Mouse (Mus musculus): ENCODE results near the gene Krtap13-1.
"Not testable (repeated sequence)": the region's sequence is repeated elsewhere in the genome, so short reads cannot be mapped to it uniquely, and the experiment has no call there.

Krtap13-1 gene

DNA sequence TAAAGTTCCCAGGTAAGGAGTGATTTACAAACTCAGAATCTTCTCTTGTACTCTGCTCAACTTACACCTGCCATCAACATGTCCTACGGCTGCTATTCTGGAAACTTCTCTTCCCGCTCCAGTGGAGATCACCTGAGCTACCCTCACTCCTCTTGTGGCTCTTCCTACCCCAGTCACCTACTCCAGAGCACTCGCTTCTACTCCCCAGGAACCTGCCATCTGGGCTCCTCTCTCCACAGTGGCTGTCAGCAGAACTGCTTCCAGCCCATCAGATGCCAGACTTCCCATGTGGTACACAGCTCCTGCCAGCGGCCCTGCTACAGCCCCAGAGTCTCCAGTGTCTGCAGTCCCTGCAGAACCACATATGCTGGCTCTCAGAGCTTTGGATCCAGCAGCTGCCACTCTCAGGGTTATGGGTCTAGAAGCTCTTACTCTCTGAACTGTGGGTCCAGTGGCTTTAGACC is at the start of gene Krtap13-1:
TSS of gene Krtap13-1 (plus strand) at position 51 of the 464 bp plus-strand sequence.
- DNase-seq (ENCODE audit: extremely low read depth, insufficient read length, low spot score): no peak

DNA sequence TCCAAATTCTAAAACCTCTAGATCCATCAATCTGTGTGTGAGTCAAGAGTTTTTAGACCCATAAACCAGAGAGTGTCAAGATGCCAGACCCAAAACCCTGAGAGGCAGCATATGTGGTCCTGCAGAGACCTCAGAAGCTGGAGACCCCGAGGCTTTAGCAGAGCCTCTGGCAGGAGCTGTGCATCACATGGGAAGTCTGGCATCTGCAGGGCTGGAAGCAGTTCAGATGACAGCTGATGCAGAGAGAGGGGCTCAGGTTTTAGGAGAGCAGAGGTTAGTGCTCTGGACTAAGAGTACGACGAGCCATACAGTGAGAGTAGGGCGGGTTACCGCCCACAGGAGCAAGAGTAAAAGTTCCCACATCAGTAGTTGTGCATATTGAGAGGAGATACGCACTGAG is 49.6 kb upstream of the Krtap13-1 start:
- no peak for DNase-seq (ENCODE audit: extremely low read depth, insufficient read length, low spot score)

DNA sequence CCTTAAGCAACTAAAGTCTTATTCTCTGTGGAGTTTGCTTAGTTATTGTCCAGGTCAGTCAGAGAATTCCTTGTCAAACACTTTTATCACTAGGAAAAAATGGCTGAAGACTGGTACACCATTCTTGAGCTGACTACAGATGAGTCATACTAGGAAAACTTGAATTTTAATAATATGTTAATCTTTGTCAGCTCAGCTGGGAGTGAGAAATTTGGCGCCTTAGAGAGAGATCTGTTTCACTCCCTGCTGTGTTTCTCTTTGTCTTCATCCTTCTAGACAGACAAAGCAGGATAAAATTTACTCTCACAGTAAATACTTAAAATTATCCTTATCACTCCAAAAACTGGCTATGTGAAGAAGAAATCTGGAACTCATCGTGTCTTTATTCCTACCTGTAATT is 47.4 kb upstream of the Krtap13-1 start:
- no peak for DNase-seq (ENCODE audit: extremely low read depth, insufficient read length, low spot score)

DNA sequence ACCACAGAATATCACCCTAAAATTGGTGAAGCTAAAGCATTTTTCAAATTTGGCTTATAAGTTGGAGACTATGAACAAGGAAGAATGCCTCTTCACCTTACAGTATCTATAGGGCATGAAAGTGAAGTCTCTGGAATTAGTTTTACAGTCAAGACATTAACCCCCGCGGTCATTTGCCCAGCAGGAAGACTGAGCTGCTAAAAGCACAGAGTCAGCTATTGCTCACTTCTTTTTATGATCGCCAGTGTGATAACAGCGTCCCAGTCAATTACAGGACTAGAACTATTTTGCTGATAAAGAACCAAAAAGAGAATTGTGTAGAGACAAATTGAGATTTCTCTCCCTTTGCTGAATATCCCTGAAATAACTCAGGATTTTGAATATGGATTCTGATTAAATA is 32.4 kb upstream of the Krtap13-1 start:
- no peak for DNase-seq (ENCODE audit: extremely low read depth, insufficient read length, low spot score)

DNA sequence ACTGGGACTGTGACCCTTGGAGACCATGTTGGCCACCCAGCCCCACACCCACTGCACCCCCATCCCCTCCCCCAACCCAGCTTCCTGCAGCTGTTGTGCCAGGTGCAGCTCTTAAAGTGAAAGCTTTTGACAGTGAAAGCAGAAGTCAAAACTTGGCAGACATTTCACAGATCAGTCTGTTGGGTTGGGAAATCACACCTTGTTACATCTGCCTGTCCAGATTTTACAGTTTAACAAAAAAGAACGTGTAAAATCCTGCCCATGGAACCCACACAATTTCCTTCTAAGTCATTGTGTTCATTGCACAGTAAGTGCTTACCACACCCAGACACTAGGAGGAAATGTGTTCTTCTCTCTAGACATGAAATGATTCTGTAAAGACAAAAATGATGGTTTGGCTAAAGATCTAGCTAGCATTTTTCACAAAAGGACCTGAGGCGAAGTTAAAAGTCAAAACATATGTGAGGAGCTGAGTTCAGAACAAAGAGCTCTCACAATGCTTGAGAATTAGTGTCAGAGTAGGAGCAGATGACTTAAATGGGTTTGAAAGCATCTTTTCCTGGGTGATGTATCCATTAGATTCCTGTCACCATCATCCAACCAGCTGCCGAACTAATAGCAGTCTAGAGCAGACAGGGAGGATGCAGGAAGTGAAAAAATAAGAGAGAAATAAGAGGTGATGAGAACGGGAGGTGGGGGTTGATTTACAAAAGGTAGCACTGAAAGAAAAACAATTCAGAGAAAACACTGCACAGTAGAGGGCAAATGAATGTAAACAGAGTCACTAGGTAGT is 27.4 kb upstream of the Krtap13-1 start:
- DNase-seq (ENCODE audit: extremely low read depth, insufficient read length, low spot score): no peak

DNA sequence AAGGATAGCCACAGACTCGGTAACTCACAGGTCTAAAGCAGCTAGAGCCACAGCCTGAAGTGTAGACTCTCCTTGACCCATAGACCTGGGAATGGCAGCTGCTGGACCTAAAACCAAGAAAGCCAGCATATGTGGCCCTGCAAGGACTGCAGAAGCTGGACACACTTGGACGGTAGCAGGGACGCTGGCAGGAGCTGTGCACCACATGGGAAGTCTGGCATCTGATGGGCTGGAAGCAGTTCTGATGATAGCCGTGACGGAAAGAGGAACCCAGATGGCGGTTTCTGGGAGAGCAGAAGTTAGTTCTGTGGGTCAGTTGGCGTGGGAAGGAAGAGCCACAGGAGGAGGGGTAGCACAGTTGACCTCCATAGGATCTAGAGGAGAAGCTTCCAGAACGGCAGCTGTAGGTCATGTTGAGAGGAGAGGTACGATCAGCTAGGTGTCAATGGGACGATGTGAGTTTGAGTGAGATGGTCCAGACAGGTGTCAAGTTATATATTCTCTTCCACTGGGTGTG is 21.1 kb upstream of the Krtap13-1 start, which contains the start of gene 2310061N02Rik:
TSS of gene 2310061N02Rik (minus strand) at position 467 of the 517 bp plus-strand sequence.
- DNase-seq (ENCODE audit: extremely low read depth, insufficient read length, low spot score): no peak

DNA sequence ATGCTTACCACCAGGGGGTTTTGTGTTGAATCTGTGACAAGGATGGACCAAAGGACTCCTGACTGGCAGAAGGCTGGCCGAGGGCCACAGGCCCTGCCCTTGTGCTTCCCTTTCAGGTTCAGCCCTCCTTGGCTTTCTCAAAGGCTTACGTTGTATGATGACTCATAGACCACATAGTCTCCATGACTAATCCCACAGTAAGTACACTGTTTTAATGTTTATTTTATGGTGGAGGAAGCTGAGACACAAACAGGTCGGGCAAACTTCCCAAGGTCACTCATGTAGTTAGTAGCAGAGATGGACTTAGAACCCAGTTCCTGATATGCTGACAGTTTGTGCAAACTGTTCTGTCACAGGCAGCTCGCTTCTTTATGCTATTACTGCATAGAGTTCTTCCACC is 17.9 kb upstream of the Krtap13-1 start:
- DNase-seq (ENCODE audit: extremely low read depth, insufficient read length, low spot score): peak; percentile 49

DNA sequence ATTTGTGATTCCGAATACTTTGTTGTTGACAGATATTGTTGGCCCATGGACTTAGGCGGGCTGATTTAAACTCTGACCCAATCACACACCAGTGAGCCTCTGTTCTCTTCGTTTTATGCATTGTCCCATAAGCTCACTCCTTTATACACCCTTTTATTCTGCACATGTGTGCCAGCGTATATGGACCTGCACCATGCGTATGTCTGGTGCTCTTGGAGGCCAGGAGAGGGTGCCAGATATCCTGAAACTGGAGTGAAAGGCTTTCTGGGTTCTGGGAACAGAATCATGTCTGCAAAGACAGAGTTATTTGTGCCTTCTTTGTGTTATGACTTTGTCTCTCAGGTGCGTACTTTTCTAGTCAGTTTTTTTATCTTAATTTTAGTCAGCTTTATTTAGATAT is 17.4 kb upstream of the Krtap13-1 start:
- no peak for DNase-seq (ENCODE audit: extremely low read depth, insufficient read length, low spot score)

DNA sequence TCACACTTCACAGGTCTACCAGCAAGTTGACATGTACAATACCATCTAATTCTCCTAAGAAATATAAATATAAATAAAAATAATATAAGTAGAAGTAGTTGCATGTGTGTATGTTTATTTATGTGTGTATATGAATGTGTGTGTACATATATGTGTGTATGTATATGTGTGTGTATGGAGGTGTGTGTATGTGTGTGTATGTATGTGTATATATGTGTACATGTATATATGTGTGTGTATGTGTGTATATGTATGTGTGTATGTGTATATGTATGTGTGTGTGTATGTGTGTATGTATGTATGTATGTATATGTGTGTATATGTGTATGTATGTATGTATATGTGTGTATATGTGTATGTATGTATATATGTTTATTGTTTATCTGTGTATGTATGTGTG is 12.1 kb upstream of the Krtap13-1 start:
- no peak for DNase-seq (ENCODE audit: extremely low read depth, insufficient read length, low spot score)

DNA sequence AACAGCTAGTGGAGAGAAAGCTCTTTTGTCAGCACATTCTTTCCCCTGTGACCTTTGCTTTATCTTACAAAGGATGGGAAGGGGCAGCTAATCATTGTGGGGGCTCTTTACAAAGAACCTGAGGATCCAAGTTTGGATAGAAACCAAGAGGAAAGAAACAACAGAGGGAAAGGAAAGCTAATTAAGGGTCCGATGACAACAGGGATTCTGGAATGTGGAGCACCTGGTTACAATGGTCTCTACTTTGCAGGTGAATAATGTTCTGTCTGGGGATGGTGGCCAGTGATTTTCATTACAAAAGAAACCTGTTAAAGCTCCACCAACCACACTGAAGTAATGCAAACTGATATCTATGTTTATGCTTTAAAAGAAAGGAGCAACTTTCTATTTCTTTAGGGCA is 8.6 kb upstream of the Krtap13-1 start:
- DNase-seq (ENCODE audit: extremely low read depth, insufficient read length, low spot score): no peak

DNA sequence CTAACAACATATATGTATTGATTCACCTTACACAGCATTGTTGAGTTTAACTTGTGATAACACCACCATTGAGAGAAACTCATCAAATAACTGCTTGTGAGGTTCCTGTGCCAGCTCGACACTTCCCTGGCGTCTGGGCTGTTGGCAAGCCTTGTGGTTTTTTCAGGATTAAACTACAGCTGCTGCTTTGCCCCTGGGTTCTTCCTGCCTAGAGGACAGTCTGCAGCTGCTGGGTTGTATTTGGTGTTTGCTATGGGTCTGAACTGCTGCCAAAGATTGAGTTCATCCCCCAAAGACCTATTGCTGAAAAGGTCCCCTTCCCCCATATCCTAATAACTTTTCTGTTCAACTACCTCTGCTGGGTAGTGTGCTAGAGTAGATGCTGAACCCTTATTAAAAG is 6.7 kb downstream of the Krtap13-1 start:
- no peak for DNase-seq (ENCODE audit: extremely low read depth, insufficient read length, low spot score)

DNA sequence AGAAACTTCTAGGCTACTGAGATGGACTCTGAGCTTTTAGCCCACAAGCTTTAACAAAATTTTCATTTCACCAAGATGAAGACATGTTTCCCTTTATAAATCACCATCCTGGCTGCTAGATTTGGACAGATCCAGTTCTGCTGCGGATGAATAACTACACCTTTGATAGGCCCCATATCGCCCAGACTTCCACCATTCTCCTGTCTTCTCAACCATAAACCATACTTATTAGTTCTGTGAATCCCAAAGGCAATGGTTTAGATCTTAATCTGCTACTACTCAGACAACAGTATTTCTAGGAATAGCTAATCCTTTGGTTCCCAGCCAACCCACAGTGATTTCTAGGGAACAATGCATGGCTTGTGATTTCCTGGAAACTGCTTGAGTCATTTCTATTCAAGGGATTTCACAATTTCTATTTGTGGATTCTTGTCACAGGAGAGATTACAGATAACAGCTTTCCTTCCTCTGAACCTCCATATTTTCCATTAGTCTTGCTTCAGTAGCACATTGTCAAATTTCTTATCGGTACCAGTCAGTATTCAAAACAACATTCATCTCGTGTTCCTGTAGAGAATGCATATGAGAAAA is 16.2 kb downstream of the Krtap13-1 start:
- no peak for DNase-seq (ENCODE audit: extremely low read depth, insufficient read length, low spot score)

DNA sequence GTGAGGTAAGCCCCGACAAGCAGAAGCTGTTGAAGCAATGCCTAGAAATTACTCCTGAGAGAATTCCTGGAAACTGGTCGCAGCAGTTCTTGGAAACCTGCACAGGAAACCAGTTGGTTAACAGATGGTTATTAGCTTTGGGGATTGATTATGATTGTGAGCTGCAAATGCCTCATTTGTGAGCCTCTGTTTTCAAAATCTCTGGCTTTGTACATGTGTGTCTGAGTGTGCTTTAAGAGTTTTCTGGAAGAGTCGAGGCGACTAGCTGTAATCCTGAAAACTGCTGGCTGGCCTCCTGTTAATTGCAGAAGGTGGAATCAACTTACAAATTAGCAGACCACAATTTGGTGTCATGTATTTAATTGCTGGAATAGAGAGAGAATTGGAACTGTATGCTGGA is 19.3 kb downstream of the Krtap13-1 start:
- DNase-seq (ENCODE audit: extremely low read depth, insufficient read length, low spot score): no peak

DNA sequence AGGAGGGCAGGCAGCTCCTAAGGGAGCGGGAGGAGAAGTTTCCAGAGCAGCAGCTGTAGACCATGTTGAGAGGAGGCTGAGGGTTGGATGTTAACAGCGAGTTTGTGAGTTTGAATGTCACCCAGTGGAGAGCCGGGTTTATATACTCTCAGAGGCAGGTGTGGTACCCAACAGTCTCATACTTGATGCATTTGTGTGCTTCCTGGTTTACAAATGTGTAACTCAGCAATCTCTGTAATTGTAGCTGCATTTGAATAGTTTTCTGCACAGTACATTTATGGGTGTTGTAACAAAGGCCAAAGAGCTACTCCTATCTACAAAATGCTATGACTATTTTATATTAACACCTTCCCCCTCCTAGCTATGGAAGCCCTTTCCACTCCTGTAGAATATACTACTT is 22.9 kb downstream of the Krtap13-1 start, which contains the start of gene Krtap13:
TSS of gene Krtap13 (minus strand) at position 101 of the 400 bp plus-strand sequence.
- not testable (repeated sequence) for DNase-seq (ENCODE audit: extremely low read depth, insufficient read length, low spot score)

DNA sequence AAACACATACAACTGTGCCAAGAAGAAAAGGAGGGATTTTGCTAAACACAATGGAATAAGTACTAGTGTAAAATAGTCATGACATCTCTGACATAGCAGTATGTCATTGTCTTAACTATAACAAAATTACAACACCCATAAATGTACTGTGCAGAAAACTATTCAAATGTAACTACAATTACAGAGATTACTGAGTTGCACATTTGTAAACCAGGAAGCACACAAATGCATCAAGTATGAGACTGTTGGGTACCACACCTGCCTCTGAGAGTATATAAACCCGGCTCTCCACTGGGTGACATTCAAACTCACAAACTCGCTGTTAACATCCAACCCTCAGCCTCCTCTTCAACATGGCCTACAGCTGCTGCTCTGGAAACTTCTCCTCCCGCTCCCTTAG is 29.9 kb downstream of the Krtap13-1 start, which contains the start of gene 2310034C09Rik:
TSS of gene 2310034C09Rik (plus strand) at position 301 of the 400 bp plus-strand sequence.
- DNase-seq (ENCODE audit: extremely low read depth, insufficient read length, low spot score): not testable (repeated sequence)

DNA sequence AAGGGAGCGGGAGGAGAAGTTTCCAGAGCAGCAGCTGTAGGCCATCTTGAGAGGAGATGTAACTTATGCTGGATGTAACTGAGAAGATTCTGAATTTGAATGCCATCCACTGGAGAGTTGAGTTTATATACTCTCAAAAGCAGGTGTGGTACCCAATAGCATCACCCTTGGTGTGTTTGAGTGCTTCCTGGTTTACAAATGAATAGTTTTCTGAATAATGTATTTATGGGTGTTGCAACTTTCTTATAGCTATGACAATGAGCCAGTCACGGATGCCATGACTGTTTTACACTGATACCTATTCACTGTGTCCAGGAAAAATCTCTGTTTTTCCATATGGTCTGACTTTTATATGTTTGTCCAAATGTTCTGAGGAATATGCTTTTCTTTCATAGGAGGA is 45.4 kb downstream of the Krtap13-1 start, which contains the start of gene 2310057N15Rik:
TSS of gene 2310057N15Rik (minus strand) at position 101 of the 400 bp plus-strand sequence.
- DNase-seq (ENCODE audit: extremely low read depth, insufficient read length, low spot score): no peak

DNA sequence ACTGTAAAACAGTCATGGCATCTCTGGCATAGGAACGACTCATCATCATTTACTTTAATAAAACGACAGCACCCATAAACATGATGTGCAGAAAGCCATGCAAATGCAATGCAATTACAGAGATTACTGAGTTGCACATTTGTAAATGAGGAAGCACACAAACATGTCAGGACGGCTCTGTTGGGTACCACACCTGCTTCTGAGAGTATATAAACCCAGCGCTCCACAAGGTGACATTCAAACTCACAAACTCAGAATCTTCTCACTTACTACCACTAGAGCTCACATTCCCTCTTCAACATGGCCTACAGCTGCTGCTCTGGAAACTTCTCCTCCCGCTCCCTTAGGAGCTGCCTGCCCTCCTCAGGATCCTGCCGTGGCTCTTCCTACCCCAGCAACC is 48.9 kb downstream of the Krtap13-1 start, which contains the start of gene Gm5965:
TSS of gene Gm5965 (plus strand) at position 301 of the 400 bp plus-strand sequence.
- no peak for DNase-seq (ENCODE audit: extremely low read depth, insufficient read length, low spot score)

All from 3134 (cell line).